Comparison of ENCODE assay signal across 16 mouse cellular contexts in genomic region chr6:89047629-89048332, GRCm38 (mm10).
DNase-seq lines count a peak whose midpoint lies in the region; ATAC-seq lines count a peak whose summit lies in the region.
"Had no signal": no experiment of that assay in that cellular context is flagged by ENCODE, and none has a peak within 500 bp of the region (broad histone marks: within the 10 kb centered on the region; RNA-seq: fewer than 3 reads in every experiment).

No protein-coding gene starts in this region.

- H3K27ac ChIP-seq in midbrain, embryonic 14.5 days (replicated peaks; ENCODE audit: low read depth, low read length), result peak overlapping the region; percentile 37; the same call in 1 of the 2 replicates
- no peak overlapping the region; the same call in 1 of the 2 replicates for H3K27ac ChIP-seq in midbrain, embryonic 10.5 days (replicated peaks)
- peak overlapping the region; percentile 59 for H3K27ac ChIP-seq in midbrain, embryonic 15.5 days
- H3K27ac ChIP-seq in limb, embryonic 10.5 days, result no peak overlapping the region
- H3K27ac ChIP-seq: embryonic facial prominence, embryonic 15.5 days; heart, embryonic 15.5 days; liver, embryonic 12.5 days; midbrain, embryonic 12.5 days; neural tube, embryonic 15.5 days had no signal

- no peak overlapping the region for H3K4me2 ChIP-seq in midbrain, embryonic 14.5 days (ENCODE audit: low read length)
- H3K4me2 ChIP-seq in midbrain, embryonic 15.5 days, result no peak overlapping the region
- H3K4me2 ChIP-seq: embryonic facial prominence, embryonic 15.5 days; heart, embryonic 15.5 days; liver, embryonic 12.5 days; midbrain, embryonic 12.5 days; neural tube, embryonic 15.5 days had no signal

- H3K36me3 ChIP-seq in midbrain, embryonic 14.5 days (ENCODE audit: control insufficient read depth, insufficient read depth, low read length), result no peaks in the 10 kb centered on the region
- H3K36me3 ChIP-seq in midbrain, embryonic 10.5 days, result no peaks in the 10 kb centered on the region
- H3K36me3 ChIP-seq in midbrain, embryonic 15.5 days (replicated peaks), result no peaks in the 10 kb centered on the region
- no peaks in the 10 kb centered on the region for H3K36me3 ChIP-seq in limb, embryonic 10.5 days
- H3K36me3 ChIP-seq: embryonic facial prominence, embryonic 15.5 days; heart, embryonic 15.5 days; liver, embryonic 12.5 days; midbrain, embryonic 12.5 days; neural tube, embryonic 15.5 days had no signal

- H3K27me3 ChIP-seq in midbrain, embryonic 14.5 days (ENCODE audit: control insufficient read depth, insufficient read depth, low read length), result no peaks in the 10 kb centered on the region
- peaks cover 13% of the 10 kb centered on the region; the same call in 1 of the 2 replicates for H3K27me3 ChIP-seq in midbrain, embryonic 10.5 days (ENCODE audit: low read depth, poor library complexity, severe bottlenecking)
- H3K27me3 ChIP-seq in midbrain, embryonic 15.5 days (replicated peaks), result no peaks in the 10 kb centered on the region
- H3K27me3 ChIP-seq in limb, embryonic 10.5 days (ENCODE audit: low read depth, poor library complexity, severe bottlenecking), result no peaks in the 10 kb centered on the region
- H3K27me3 ChIP-seq: embryonic facial prominence, embryonic 15.5 days; midbrain, embryonic 12.5 days; neural tube, embryonic 15.5 days had no signal

- ATAC-seq in midbrain, embryonic 14.5 days (ENCODE audit: low FRiP score, low TSS enrichment), result no peak
- peak; percentile 60 for ATAC-seq in midbrain, embryonic 15.5 days (replicated peaks)
- ATAC-seq: forebrain, embryonic 14.5 days; liver, embryonic 12.5 days had no signal

- H3K9ac ChIP-seq in midbrain, embryonic 14.5 days (replicated peaks; ENCODE audit: low read length), result no peak overlapping the region
- H3K9ac ChIP-seq in midbrain, embryonic 15.5 days, result no peak overlapping the region
- H3K9ac ChIP-seq: embryonic facial prominence, embryonic 15.5 days; heart, embryonic 15.5 days; liver, embryonic 12.5 days; midbrain, embryonic 12.5 days; neural tube, embryonic 15.5 days had no signal

- 53% methylated on average over 6 of the region's 6 CpGs for WGBS in midbrain, embryonic 14.5 days
- 60% methylated on average over 6 of the region's 6 CpGs for WGBS in midbrain, embryonic 10.5 days
- WGBS in midbrain, embryonic 15.5 days, result 48% methylated on average over 6 of the region's 6 CpGs
- WGBS in limb, embryonic 10.5 days, result 63% methylated on average over 6 of the region's 6 CpGs

- H3K9me3 ChIP-seq in midbrain, embryonic 14.5 days (ENCODE audit: control insufficient read depth, low read length), result no peaks in the 10 kb centered on the region
- H3K9me3 ChIP-seq in midbrain, embryonic 10.5 days (replicated peaks), result no peaks in the 10 kb centered on the region
- H3K9me3 ChIP-seq in midbrain, embryonic 15.5 days, result no peaks in the 10 kb centered on the region
- H3K9me3 ChIP-seq in limb, embryonic 10.5 days (replicated peaks), result no peaks in the 10 kb centered on the region
- H3K9me3 ChIP-seq: embryonic facial prominence, embryonic 15.5 days; heart, embryonic 15.5 days; liver, embryonic 12.5 days; midbrain, embryonic 12.5 days; neural tube, embryonic 15.5 days had no signal

- DNase-seq in frontal cortex, adult 2 months (ENCODE audit: extremely low spot score in 1 of 2, low spot score in 1 of 2), result peak; percentile 44 to 75
- DNase-seq in frontal cortex, postnatal 14 days (ENCODE audit: low spot score in 2 of 2), result no peak
- peak; percentile 50 for DNase-seq in midbrain, embryonic 14.5 days
- DNase-seq in midbrain, embryonic 10.5 days (ENCODE audit: low spot score), result no peak
- peak; percentile 34 for DNase-seq in ES-CJ7 (ENCODE audit: low read depth, low spot score)
- no peak for DNase-seq in limb, embryonic 10.5 days (ENCODE audit: low spot score)
- DNase-seq: kidney, postnatal 25 days; lung, postnatal 10 days; spleen, adult 18-20 months had no signal

- no peak overlapping the region for H3K4me3 ChIP-seq in midbrain, embryonic 14.5 days (replicated peaks; ENCODE audit: low read depth, low read length)
- H3K4me3 ChIP-seq in midbrain, embryonic 10.5 days, result no peak overlapping the region
- H3K4me3 ChIP-seq in midbrain, embryonic 15.5 days, result no peak overlapping the region
- H3K4me3 ChIP-seq in limb, embryonic 10.5 days, result no peak overlapping the region
- H3K4me3 ChIP-seq: embryonic facial prominence, embryonic 15.5 days; heart, embryonic 15.5 days; liver, embryonic 12.5 days; midbrain, embryonic 12.5 days; neural tube, embryonic 15.5 days had no signal

- H3K4me1 ChIP-seq in midbrain, embryonic 14.5 days (ENCODE audit: control insufficient read depth, insufficient read depth, low read length), result 0 out of 2 replicates have a peak, but pooled peaks cover 6% of the 10 kb centered on the region
- H3K4me1 ChIP-seq in midbrain, embryonic 10.5 days, result peaks cover 22% of the 10 kb centered on the region
- H3K4me1 ChIP-seq in midbrain, embryonic 15.5 days, result 0 out of 2 replicates have a peak, but pooled peaks cover 9% of the 10 kb centered on the region
- H3K4me1 ChIP-seq in limb, embryonic 10.5 days, result peaks cover 5% of the 10 kb centered on the region
- H3K4me1 ChIP-seq: embryonic facial prominence, embryonic 15.5 days; heart, embryonic 15.5 days; liver, embryonic 12.5 days; midbrain, embryonic 12.5 days; neural tube, embryonic 15.5 days had no signal

Comparison
In these comparisons a context has a peak if more than half of its experiments do, and no peak if none do; other contexts are left out.
1. DNase-seq: peak in frontal cortex, adult 2 months (2 of 2), midbrain, embryonic 14.5 days (single experiment) and ES-CJ7 (single experiment); none in frontal cortex, postnatal 14 days (0 of 2), midbrain, embryonic 10.5 days (single experiment) and limb, embryonic 10.5 days (single experiment).
2. H3K27ac ChIP-seq: peak in midbrain, embryonic 14.5 days (single experiment) and midbrain, embryonic 15.5 days (single experiment); none in midbrain, embryonic 10.5 days (single experiment) and limb, embryonic 10.5 days (single experiment).